22 mouse cellular contexts compared by ENCODE assay signal in genomic region chr5:149207661-149208060, GRCm38 (mm10). TPM values are rescaled to one million over a fixed set of nuclear protein-coding genes. Genes with fewer than 3 reads are reported as not detected.
DNase-seq lines count a peak whose midpoint lies in the region; ATAC-seq lines count a peak whose summit lies in the region.
"Had no signal": no experiment of that assay in that cellular context is flagged by ENCODE, and none has a peak within 500 bp of the region (broad histone marks: within the 10 kb centered on the region; RNA-seq: fewer than 3 reads in every experiment).

No protein-coding gene starts in this region.

- DNase-seq in heart, adult 11 months, result peak; percentile 82
- DNase-seq in heart, adult 8-10 months (ENCODE audit: low spot score), result no peak
- no peak for DNase-seq in midbrain, embryonic 10.5 days (ENCODE audit: low spot score)
- DNase-seq in midbrain, embryonic 14.5 days, result no peak
- DNase-seq: adrenal gland, adult 2 months; adrenal gland, postnatal 14 days; cerebellum, adult 11-12 months; cerebellum, adult 8-10 months; cerebellum, postnatal 10 days; cerebellum, postnatal 36 days; embryo, embryonic 11 days; gastrocnemius, postnatal 14 days; heart, adult 18-20 months had no signal

- H3K9ac ChIP-seq in midbrain, embryonic 14.5 days (replicated peaks; ENCODE audit: low read length), result no peak overlapping the region
- H3K9ac ChIP-seq in midbrain, embryonic 13.5 days (replicated peaks), result no peak overlapping the region
- no peak overlapping the region for H3K9ac ChIP-seq in midbrain, embryonic 16.5 days (ENCODE audit: low read depth, low read length)
- H3K9ac ChIP-seq: embryonic facial prominence, embryonic 15.5 days; forebrain, embryonic 12.5 days; forebrain, embryonic 15.5 days; hindbrain, embryonic 15.5 days had no signal

- no peaks in the 10 kb centered on the region for H3K27me3 ChIP-seq in midbrain, embryonic 10.5 days (ENCODE audit: low read depth, poor library complexity, severe bottlenecking)
- no peaks in the 10 kb centered on the region for H3K27me3 ChIP-seq in midbrain, embryonic 14.5 days (ENCODE audit: control insufficient read depth, insufficient read depth, low read length)
- no peaks in the 10 kb centered on the region for H3K27me3 ChIP-seq in midbrain, embryonic 13.5 days
- no peaks in the 10 kb centered on the region for H3K27me3 ChIP-seq in midbrain, embryonic 16.5 days (ENCODE audit: control insufficient read depth, insufficient read depth, low read depth, low read length)
- H3K27me3 ChIP-seq: embryonic facial prominence, embryonic 15.5 days; forebrain, embryonic 12.5 days; forebrain, embryonic 15.5 days; hindbrain, embryonic 15.5 days had no signal

- 80% methylated on average over 6 of the region's 6 CpGs for WGBS in midbrain, embryonic 10.5 days
- WGBS in midbrain, embryonic 14.5 days, result 33% methylated on average over 6 of the region's 6 CpGs
- 74% methylated on average over 6 of the region's 6 CpGs for WGBS in midbrain, embryonic 13.5 days
- 49% methylated on average over 6 of the region's 6 CpGs for WGBS in midbrain, embryonic 16.5 days

- no peaks in the 10 kb centered on the region; the same call in 1 of the 2 replicates for H3K9me3 ChIP-seq in midbrain, embryonic 10.5 days (replicated peaks)
- no peaks in the 10 kb centered on the region for H3K9me3 ChIP-seq in midbrain, embryonic 14.5 days (ENCODE audit: control insufficient read depth, low read length)
- no peaks in the 10 kb centered on the region for H3K9me3 ChIP-seq in midbrain, embryonic 13.5 days
- no peaks in the 10 kb centered on the region for H3K9me3 ChIP-seq in midbrain, embryonic 16.5 days (replicated peaks; ENCODE audit: control insufficient read depth, low read length, poor library complexity, severe bottlenecking)
- H3K9me3 ChIP-seq: embryonic facial prominence, embryonic 15.5 days; forebrain, embryonic 12.5 days; forebrain, embryonic 15.5 days; hindbrain, embryonic 15.5 days had no signal

- H3K4me3 ChIP-seq in midbrain, embryonic 10.5 days, result no peak overlapping the region
- no peak overlapping the region for H3K4me3 ChIP-seq in midbrain, embryonic 14.5 days (replicated peaks; ENCODE audit: low read depth, low read length)
- no peak overlapping the region for H3K4me3 ChIP-seq in midbrain, embryonic 13.5 days (replicated peaks)
- no peak overlapping the region for H3K4me3 ChIP-seq in midbrain, embryonic 16.5 days (ENCODE audit: low read depth, low read length)
- H3K4me3 ChIP-seq: embryonic facial prominence, embryonic 15.5 days; forebrain, embryonic 12.5 days; forebrain, embryonic 15.5 days; hindbrain, embryonic 15.5 days had no signal

- H3K27ac ChIP-seq in midbrain, embryonic 10.5 days (replicated peaks), result peak overlapping the region; percentile 68
- H3K27ac ChIP-seq in midbrain, embryonic 14.5 days (replicated peaks; ENCODE audit: low read depth, low read length), result no peak overlapping the region
- H3K27ac ChIP-seq in midbrain, embryonic 13.5 days, result peak overlapping the region; percentile 5; the same call in 1 of the 2 replicates
- no peak overlapping the region for H3K27ac ChIP-seq in midbrain, embryonic 16.5 days (ENCODE audit: low read length)
- H3K27ac ChIP-seq: embryonic facial prominence, embryonic 15.5 days; forebrain, embryonic 12.5 days; forebrain, embryonic 15.5 days; hindbrain, embryonic 15.5 days had no signal

- no peak overlapping the region for H3K4me2 ChIP-seq in midbrain, embryonic 14.5 days (ENCODE audit: low read length)
- no peak overlapping the region for H3K4me2 ChIP-seq in midbrain, embryonic 13.5 days (replicated peaks)
- H3K4me2 ChIP-seq in midbrain, embryonic 16.5 days (ENCODE audit: low read length), result no peak overlapping the region
- H3K4me2 ChIP-seq: embryonic facial prominence, embryonic 15.5 days; forebrain, embryonic 12.5 days; forebrain, embryonic 15.5 days; heart, embryonic 11.5 days; hindbrain, embryonic 15.5 days had no signal

- no peak for ATAC-seq in midbrain, embryonic 14.5 days (ENCODE audit: low FRiP score, low TSS enrichment)
- ATAC-seq in midbrain, embryonic 13.5 days, result no peak
- ATAC-seq in midbrain, embryonic 16.5 days, result no peak
- ATAC-seq: CD4-positive, CD25-positive, alpha-beta regulatory T cell, adult 4 months; forebrain, embryonic 15.5 days; intestine, postnatal 0 days had no signal

- peaks cover 91% of the 10 kb centered on the region for H3K36me3 ChIP-seq in midbrain, embryonic 10.5 days
- peaks cover 55% of the 10 kb centered on the region for H3K36me3 ChIP-seq in midbrain, embryonic 14.5 days (ENCODE audit: control insufficient read depth, insufficient read depth, low read length)
- peaks cover 51% of the 10 kb centered on the region for H3K36me3 ChIP-seq in midbrain, embryonic 13.5 days
- peaks cover 30% of the 10 kb centered on the region for H3K36me3 ChIP-seq in midbrain, embryonic 16.5 days (ENCODE audit: control insufficient read depth, insufficient read depth, low read length)

- peaks cover 58% of the 10 kb centered on the region for H3K4me1 ChIP-seq in midbrain, embryonic 10.5 days
- H3K4me1 ChIP-seq in midbrain, embryonic 14.5 days (ENCODE audit: control insufficient read depth, insufficient read depth, low read length), result 0 out of 2 replicates have a peak, but pooled peaks cover 9% of the 10 kb centered on the region
- peaks cover 44% of the 10 kb centered on the region for H3K4me1 ChIP-seq in midbrain, embryonic 13.5 days (replicated peaks)
- no peaks in the 10 kb centered on the region for H3K4me1 ChIP-seq in midbrain, embryonic 16.5 days (ENCODE audit: control insufficient read depth, insufficient read depth, low read length)
- H3K4me1 ChIP-seq: forebrain, embryonic 15.5 days; hindbrain, embryonic 15.5 days had no signal

RNA-seq across cellular contexts. Expression of gene Hmgb1, which starts 23.4 kb away (rescaled TPM):
- 10 to 100 TPM; 77.8 to 97.3 (median 89.0) TPM for total RNA-seq in heart, adult 8-10 months (2022)
- polyA plus RNA-seq in midbrain, embryonic 10.5 days (2016; fragmentation: Nextera tagmentation; extraction: Ambion mirVana), result 1,399 and 1,420 TPM in 2 replicates
- polyA plus RNA-seq in midbrain, embryonic 14.5 days (2014; fragmentation: Nextera tagmentation; extraction: Ambion mirVana), result 869 and 947 TPM in 2 replicates
- polyA plus RNA-seq in midbrain, embryonic 13.5 days (2015; fragmentation: Nextera tagmentation; extraction: Ambion mirVana), result 1,097 and 1,253 TPM in 2 replicates
- 696 and 767 TPM in 2 replicates for polyA plus RNA-seq in midbrain, embryonic 16.5 days (2015; fragmentation: Nextera tagmentation; extraction: Ambion mirVana)

RNA-seq across cellular contexts. Expression of gene Uspl1, which starts 23.5 kb away (rescaled TPM):
- 10 to 100 TPM; 18.6 to 24.4 (median 21.0) TPM for total RNA-seq in heart, adult 8-10 months (2022)
- polyA plus RNA-seq in midbrain, embryonic 10.5 days (2016; fragmentation: Nextera tagmentation; extraction: Ambion mirVana), result 71.6 and 73.8 TPM in 2 replicates
- 61.4 and 65.1 TPM in 2 replicates for polyA plus RNA-seq in midbrain, embryonic 14.5 days (2014; fragmentation: Nextera tagmentation; extraction: Ambion mirVana)
- polyA plus RNA-seq in midbrain, embryonic 13.5 days (2015; fragmentation: Nextera tagmentation; extraction: Ambion mirVana), result 64.4 and 64.8 TPM in 2 replicates
- polyA plus RNA-seq in midbrain, embryonic 16.5 days (2015; fragmentation: Nextera tagmentation; extraction: Ambion mirVana), result 53.5 and 55.7 TPM in 2 replicates

RNA-seq across cellular contexts. Expression of gene Alox5ap, which starts 56.9 kb away (rescaled TPM):
- 10 to 100 TPM in 3 of 4 experiments, 1 to 10 TPM in 1; 7.2 to 27.9 (median 12.8) TPM for total RNA-seq in heart, adult 8-10 months (2022)
- 4.8 and 6.2 TPM in 2 replicates for polyA plus RNA-seq in midbrain, embryonic 10.5 days (2016; fragmentation: Nextera tagmentation; extraction: Ambion mirVana)
- 10.9 and 12.2 TPM in 2 replicates for polyA plus RNA-seq in midbrain, embryonic 14.5 days (2014; fragmentation: Nextera tagmentation; extraction: Ambion mirVana)
- polyA plus RNA-seq in midbrain, embryonic 13.5 days (2015; fragmentation: Nextera tagmentation; extraction: Ambion mirVana), result 8.6 and 9.1 TPM in 2 replicates
- 9.3 and 12.6 TPM in 2 replicates for polyA plus RNA-seq in midbrain, embryonic 16.5 days (2015; fragmentation: Nextera tagmentation; extraction: Ambion mirVana)

Comparison
In these comparisons a context has a peak if more than half of its experiments do, and no peak if none do; other contexts are left out.
1. H3K27ac ChIP-seq: peak in midbrain, embryonic 10.5 days (single experiment) and midbrain, embryonic 13.5 days (single experiment); none in midbrain, embryonic 14.5 days (single experiment) and midbrain, embryonic 16.5 days (single experiment).